Mouse (Mus musculus): ENCODE data around the gene Cacna1s.

- TF ChIP-seq CTCF (conservative IDR thresholded peaks at IDR 0.05; ENCODE audit: low read length) (no peak), POU5F1 (IDR thresholded peaks at IDR 0.05; ENCODE audit: borderline replicate concordance, low read length) (no peak)
These were observed 91.0 kb downstream of the Cacna1s start for GRCm38 (mm10) chr1:136143514-136143913.

Data from E14TG2a.4 (cell line).